Mouse (Mus musculus): Measurements from ENCODE around the gene Gm44502. TPM values are rescaled to one million over a fixed set of nuclear protein-coding genes. Genes with fewer than 3 reads are reported as not detected.

Gm44502 gene
- total RNA-seq (2021): under 1 TPM in 1 of 2 experiments, not detected in 1; 0.72 TPM

DNA sequence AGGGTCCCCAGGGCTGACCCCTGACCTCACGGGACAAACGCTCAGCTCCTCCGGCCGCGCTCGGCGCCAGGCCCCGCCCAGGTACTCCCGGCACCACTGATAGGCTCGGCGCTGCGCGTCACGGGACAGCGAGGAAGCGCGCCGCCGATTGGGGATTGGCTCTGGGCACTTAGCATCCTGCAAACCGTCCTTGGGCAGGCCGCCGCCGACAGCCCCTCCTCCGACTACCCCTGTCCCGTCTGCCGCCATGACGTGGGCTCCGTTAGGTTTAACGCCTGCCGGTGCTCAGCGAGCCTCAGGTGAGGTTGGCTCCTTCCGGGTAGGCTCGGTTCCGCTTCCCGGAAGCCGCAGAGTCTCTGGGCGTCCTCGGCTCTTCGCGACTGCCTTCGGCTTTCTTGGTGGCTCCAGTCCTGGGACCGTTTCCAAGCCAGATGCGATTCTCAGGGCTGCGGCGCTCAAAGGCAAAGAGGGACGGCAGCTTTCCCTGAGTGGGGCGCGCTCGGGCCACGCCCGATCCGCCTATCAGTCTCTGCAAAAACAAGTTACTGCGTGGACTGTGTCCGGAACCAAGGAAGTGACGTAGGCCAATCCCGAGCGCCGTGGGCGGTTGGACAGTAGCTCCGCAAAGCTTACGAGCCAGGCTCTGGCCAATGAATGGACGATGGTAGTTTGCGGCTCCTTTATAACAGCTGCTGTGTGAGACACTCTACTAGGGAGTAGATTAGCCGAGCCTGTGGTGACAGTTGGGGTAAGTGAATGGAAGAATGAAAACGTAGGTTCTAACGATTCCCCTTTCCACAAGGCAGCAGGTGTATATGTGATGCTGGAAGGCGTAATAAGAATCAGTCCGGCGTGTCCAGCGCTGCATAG is at the start of gene Gm44502, which contains the start of the genes C730034F03Rik and Chkb:
Gm44502 (minus strand) TSS at position 345 of the 870 bp plus-strand sequence.
C730034F03Rik (plus strand) TSS at position 238 of the 870 bp plus-strand sequence.
Chkb (minus strand) TSS at position 557 of the 870 bp plus-strand sequence.
- intact Hi-C loops (cut with DNase I): loop anchor here (5.0 kb wide), 1 partner anchor 57 kb away; the partner anchor contains the start of gene Sco2
- DNase-seq (ENCODE audit: low spot score in 2 of 2): peak; percentile 94 to 95

DNA sequence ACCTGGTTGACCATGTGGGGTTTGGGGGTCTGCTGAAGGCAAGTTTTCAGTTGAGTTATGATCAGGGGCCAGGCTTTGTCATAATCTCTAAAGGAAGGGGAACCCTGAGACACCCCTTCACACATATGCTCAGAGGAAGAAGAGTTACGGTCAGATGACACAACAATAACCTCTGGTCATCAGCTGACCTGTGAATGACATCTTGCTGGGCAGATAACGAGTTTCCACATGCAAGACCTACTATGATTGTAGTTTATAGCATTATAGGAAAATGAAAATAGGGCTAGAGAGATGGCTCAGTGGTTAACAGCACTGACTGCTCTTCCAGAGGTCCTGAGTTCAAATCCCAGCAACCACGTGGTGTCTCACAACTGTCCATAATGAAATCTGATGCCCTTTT is 49.1 kb upstream of the Gm44502 start:
- intact Hi-C loops (cut with DNase I): no loop called here
- no peak for DNase-seq (ENCODE audit: low spot score in 2 of 2)

DNA sequence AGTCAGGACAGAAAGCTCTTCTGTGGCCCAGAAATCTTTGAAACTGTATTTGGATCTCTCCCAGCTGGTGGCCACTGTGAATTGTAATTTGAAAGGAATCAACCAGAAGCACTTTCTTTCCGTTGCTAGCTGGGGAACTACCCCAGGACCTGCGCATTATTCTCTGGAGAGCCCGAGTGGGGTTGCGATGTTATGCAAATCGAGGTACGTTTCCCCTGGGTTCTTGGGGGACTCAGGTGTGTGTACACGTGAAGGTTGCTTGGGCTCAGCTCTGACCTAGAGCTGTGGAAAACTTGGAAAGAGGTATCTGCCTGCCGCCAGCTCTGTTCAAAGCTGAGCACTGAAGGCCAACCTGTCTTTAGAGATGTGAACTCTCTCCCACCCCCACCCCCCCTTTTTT is 48.3 kb upstream of the Gm44502 start:
- DNase-seq (ENCODE audit: low spot score in 2 of 2): no peak
- intact Hi-C loops (cut with DNase I): no loop called here

DNA sequence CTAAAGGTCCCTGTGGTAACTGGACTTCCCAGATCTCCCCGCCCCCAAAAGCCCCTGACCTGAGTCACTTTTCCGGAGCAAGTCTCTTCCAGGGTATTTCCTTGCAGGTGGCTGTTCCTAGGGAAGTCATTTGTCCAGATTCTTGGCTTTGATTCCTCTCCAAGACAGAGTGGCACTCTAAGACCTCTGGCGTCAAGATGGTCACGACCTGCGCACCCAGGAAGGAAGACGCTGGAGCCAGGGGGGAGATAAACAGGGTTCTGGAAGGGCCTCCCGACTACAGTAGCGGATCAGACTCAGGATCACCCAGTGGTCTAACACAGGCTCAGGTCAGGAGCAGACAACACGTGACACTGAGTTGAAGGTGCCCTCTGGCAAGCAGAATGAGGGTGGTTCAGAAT is 47.6 kb upstream of the Gm44502 start, which contains the start of gene Arsa:
Arsa (minus strand) TSS at position 335 of the 401 bp plus-strand sequence.
- intact Hi-C loops (cut with DNase I): no loop called here
- no peak for DNase-seq (ENCODE audit: low spot score in 2 of 2)

DNA sequence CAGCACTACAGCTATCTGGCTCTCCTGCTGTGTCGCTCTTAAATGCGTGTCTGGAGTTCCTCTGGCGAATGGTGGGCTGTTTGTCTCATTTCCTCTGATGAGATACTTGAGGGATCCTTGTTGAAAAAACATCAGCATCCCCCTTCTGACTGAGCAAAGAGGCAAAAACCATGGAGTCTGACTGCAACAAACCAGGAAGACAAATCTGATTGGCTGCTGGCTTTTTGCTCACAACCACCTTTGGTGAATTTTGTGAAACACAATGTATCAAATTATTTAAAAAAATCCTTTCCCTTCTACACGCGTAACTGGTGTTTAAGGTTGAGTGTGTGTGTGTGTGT is 46.9 kb upstream of the Gm44502 start:
- no peak for DNase-seq (ENCODE audit: low spot score in 2 of 2)
- intact Hi-C loops (cut with DNase I): no loop called here

DNA sequence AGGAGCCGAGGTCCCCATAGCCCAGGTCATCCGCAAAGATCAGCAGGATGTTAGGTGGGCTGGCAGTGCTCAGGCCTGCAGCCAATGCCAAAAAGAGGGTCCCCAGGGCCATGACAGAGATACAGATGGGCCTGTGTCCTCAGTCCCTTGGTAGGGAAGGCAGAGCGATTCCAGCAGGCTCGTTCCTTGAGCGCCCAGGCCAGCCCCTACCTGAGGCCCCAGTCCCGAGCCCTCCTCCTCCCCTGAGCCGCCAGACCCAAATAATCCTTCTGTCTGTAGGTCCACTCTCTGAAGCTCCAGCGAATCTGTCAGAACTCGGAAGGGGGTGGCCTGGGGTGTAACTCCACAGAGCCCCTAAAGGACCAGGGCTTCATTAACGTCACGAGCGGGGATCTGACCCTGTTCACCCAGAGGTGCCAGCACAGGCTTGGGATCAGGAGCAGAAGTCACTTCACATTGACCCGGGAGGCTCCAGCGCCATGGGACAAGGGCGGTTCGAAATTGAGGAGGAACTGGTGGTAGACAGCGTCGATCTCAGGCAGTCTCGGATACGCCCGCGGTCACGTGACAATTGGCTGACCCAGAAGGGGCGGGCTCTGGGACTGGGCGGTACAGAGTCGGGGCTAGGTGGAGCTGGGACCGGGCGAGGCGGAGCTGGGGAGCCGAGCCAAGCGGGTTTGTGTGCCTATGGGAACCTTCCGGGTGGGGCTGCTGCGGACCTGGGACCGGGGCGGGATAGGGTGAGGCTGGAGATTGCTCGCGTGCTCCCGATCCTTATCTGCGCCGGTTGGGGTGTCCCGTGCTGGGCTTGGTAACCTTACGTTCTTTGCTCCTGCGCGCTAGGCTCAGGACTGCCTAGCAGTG is 46.3 kb upstream of the Gm44502 start:
- intact Hi-C loops (cut with DNase I): no loop called here

DNA sequence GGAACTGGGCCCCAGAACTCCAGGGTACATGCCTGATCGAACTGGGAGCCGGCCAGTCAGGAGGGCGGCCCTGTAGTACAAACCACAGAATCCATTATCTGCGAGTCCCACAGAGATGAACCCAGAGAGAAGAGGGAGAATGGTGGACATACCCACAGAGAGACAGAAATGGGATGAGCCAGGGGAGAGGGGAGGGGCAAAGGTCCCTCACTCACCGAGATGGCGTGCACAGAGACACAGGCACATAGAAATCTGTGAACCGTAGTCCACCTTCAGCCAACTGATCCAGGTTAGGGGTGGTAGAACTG is 45.8 kb upstream of the Gm44502 start:
- intact Hi-C loops (cut with DNase I): no loop called here
- no peak for DNase-seq (ENCODE audit: low spot score in 2 of 2)

More for the DNA sequence above, 46.3 kb upstream of the Gm44502 start:
- peak; percentile 92 for DNase-seq (ENCODE audit: low spot score in 2 of 2)

DNA sequence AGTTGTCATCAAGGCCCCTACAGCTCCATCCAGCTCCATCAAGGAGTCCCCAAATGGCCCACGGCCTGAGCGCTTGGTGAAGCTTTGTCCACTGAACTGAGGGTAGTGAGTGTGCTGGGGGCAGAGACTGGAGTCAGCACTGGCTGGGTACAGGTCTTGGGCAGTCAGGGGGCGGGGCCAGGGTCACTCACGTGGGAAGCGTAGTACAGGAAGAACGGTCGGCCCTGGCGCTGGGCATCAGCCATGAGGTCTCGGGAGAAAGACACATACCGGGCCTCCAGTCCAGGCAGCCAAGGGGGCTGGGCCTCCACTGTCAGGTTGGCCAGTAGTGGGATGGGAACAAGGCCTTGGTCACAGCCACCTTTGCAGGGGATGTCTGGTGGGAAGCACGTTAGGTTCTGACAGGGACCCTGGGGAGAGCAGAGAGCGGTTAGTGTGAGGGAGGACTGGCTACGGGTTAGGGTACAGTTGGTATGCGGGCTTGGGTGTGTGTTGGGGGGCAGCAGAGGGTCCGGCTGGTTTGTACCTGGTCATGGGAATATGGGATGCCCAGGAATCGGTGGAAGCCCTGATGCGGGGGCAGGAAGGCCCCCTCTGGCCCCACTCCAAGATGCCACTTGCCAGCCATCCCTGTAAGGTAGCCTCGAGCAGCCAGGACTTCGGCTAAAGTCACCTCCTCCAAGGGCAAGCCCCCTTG is 45.2 kb upstream of the Gm44502 start:
- DNase-seq (ENCODE audit: low spot score in 2 of 2): no peak
- intact Hi-C loops (cut with DNase I): no loop called here

DNA sequence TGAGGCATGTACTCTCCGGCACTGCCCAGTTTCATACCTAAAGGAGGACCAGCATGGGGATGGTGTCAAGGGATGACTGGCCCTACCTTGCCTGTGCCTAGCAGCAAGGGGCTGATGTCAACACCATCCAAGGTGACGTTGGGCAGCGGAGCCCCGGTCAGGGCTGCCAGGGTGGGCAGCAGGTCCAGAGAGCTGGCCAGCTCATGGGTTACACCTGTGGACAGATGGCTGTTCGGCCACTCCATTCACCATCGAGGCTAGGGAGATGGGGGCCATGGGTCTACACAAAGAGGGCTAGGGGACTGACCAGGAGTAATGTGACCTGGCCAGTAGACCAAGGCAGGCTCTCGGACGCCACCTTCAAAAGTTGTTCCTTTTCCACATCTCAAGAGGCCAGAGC is 44.4 kb upstream of the Gm44502 start:
- intact Hi-C loops (cut with DNase I): no loop called here
- DNase-seq (ENCODE audit: low spot score in 2 of 2): no peak

DNA sequence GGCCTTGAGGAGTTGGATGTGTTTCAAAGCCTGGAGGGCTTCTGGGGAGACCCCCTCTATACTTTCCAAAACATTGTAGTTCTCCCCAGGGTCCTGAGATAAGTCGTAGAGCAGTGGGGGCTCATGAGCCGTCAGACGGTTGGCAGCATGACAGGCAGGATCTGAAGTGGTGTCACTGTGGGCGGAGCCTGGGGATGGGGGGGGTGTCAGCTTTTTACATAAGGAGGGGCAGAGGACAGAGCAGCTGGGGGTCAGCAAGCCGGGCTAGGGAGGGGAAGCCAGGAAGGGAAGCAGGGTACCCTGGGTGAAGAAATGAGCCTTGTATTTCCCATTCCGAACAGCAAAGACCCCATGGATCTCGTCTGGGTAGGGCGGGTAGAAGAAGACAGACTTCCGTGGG is 43.9 kb upstream of the Gm44502 start:
- intact Hi-C loops (cut with DNase I): no loop called here
- DNase-seq (ENCODE audit: low spot score in 2 of 2): no peak

DNA sequence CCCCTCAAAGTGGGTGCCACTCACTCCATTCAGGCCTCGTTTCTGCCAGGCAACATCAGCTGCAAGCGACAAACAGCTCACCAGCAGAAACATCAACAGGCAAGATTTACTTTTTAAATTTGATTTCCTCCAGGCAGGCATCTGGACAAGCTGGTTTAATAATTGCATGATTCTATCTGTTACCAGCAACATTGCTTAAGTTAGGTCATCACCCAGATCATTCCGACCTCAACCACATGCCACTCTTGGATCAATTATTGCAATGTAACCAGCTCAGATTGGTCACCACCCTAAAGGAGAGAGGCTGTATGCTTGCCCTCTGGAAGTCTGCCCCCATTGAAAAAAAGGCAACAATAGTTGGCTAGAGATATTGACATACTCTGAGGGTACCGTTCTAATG is 42.0 kb upstream of the Gm44502 start:
- intact Hi-C loops (cut with DNase I): no loop called here
- no peak for DNase-seq (ENCODE audit: low spot score in 2 of 2)

DNA sequence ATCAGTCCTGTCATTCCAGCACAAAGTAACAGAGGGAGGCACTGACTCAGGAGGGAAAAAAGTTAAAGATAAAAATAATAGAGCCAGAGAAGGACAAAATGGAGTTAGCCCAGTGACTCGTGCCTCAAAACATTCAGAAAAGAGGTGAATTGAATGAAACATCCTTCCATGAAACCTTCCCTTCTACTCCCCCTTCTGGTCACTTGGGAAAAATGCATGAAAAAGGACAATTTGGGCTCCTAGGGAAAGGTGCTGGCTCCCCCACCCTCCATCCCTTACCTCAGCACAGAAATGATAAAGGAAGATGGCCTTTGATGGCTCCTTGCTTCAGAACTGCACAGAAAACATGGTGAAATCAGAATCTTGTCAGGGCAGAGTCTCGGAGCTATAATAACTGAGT is 39.1 kb upstream of the Gm44502 start:
- DNase-seq (ENCODE audit: low spot score in 2 of 2): no peak
- intact Hi-C loops (cut with DNase I): no loop called here

DNA sequence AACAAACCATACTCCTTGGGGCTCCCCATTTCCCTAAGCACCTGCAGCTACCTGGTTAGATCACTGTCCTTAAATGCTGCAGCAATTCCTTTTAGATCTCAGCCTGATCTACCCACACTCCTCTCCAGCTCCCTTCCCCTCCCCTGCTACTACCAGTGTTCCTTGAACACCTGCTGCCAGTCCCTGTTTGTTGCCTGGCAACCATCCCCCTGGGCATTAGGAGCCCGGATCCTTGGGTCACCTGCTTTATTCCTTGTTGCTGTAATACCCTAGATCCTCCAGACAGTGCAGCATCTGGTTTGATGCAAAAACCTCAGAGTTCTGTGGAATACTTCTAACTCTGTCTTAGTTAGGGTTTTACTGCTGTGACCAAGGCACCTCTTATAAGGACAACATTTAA is 35.6 kb upstream of the Gm44502 start:
- DNase-seq (ENCODE audit: low spot score in 2 of 2): no peak
- intact Hi-C loops (cut with DNase I): no loop called here

DNA sequence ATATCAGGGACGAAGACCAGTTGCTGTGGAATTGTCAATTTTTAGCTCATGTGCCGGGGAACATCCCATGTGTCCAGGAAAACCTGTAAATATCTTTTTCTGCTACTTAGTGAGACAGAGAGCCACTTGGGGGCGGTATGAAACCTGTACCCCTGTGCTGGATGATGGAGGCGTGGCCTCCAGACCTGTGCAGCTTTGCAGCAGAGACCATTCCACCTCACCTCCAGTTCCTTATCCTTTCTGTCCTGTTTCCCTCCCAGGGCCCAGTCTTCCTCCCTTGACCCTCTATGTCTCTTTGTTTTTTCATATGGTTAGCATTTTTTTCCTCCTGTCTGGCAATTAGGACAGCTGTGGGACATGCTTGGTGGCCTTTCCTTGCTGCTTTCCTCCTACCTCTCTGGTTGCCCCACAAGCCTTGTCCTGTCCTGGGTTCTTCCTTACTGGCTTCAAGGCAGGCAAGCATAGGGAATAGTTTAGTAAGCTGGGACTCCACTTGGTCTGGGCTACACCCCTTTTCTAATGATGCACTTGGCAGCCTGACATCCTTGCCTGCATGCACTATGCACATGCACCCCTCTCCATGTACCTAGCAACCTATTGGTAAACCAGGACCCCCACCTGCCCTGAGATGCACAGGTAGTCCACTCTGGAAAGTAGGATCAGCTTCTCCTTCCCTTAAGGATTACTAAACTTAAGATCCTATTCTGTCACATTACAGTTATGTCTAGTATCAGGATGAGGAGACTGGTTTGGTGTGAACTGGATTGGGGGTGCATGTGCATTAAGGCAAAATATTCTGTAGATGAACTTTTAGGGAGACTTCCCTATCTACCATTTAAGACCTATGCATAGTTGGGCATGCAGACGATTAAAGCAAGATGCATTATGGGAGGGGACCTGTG is 34.1 kb upstream of the Gm44502 start:
- intact Hi-C loops (cut with DNase I): no loop called here
- no peak for DNase-seq (ENCODE audit: low spot score in 2 of 2)

DNA sequence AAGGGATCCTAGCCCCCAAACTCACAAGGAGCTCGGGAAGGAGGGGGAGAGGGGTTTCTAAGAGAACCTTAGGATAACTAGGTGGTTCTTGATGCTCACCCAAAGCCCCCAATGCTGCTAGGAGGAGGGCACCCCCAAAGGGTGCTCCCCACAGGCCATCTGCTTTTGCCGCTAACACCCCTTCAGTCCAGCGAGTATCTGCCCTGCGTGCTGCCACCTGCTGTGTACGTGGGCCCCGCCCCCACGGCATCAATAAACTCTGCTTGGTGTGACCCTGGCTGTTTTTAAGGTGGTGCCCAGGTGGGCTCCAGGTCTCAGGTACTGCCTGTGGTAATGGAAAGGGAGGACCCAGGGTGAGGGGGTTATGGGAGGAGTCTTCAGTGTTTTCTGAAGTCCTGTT is 32.7 kb upstream of the Gm44502 start:
- intact Hi-C loops (cut with DNase I): no loop called here
- no peak for DNase-seq (ENCODE audit: low spot score in 2 of 2)

DNA sequence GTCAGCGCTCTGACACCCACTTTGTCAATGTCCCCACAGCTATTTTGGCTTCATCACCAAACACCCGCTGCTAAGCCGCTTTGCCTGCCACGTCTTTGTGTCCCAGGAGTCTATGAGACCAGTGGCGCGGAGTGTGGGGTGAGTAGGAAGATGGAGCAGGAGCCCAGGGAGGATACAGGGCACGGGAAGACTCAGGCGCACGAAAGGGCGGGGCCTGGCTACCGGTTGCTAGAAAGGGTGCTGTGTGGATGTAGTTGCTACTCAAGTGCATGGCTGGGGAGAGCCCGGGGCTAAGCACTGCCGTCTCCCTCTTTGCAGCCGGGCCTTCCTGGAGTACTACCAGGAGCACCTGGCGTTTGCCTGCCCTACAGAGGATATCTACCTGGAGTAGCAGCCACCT is 31.8 kb upstream of the Gm44502 start:
- no peak for DNase-seq (ENCODE audit: low spot score in 2 of 2)
- intact Hi-C loops (cut with DNase I): no loop called here

DNA sequence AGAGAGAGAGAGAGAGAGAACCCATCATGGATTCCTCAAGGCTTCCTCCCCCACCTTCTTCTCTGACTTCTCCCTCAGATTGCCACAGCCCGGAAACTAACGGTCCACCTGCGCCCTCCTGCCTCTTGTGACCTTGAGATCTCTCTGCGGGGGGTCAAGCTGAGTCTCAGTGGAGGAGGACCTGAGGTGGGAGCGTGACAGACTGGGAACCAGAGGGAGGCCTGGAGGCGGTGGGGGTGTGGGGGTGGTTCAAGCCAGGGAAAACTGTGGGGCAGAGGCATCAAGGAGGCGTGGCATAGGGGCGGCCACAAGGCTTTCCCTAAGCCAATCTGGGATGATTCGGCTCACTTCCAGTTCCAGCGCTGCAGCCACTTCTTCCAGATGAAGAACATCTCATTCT is 30.8 kb upstream of the Gm44502 start:
- DNase-seq (ENCODE audit: low spot score in 2 of 2): no peak
- intact Hi-C loops (cut with DNase I): no loop called here

DNA sequence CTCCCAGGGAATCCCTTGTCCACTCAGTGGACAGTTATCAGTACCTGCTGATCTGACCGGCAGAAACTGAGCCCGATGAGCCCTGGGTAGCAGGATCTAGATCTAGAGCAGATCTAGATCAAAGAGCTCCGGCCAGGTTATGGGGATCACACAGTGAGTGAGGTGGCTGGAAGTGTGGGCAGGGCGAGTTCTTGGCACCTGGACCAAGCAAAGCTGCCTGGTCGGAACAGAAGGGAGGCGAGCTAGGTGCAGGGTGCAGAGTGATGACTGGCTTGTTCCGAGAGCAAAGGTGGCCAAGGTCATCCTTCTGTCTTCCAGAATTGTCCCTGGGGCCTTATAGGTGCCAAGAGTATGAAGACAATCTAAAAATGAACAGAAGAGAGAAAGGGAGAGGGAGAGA is 30.3 kb upstream of the Gm44502 start:
- no peak for DNase-seq (ENCODE audit: low spot score in 2 of 2)
- intact Hi-C loops (cut with DNase I): no loop called here

DNA sequence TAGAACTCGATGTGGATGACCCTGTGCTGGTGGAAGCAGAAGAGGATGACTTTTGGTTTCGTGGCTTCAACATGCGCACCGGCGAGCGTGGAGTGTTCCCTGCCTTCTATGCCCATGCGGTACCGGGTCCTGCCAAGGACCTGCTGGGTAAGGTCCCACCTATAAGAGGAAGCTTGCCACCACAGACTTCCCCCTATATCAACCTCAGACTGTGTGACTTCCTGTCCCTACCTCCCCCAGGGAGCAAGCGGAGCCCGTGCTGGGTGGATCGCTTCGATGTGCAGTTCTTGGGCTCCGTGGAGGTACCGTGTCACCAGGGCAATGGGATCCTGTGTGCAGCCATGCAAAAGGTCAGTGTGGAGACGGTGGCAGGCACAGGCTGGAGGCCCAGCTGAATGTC is 29.4 kb upstream of the Gm44502 start:
- DNase-seq (ENCODE audit: low spot score in 2 of 2): no peak
- intact Hi-C loops (cut with DNase I): no loop called here

All from left cerebral cortex, postnatal 36 days (tissue).